Mouse (Mus musculus) adipose tissue, adult 10 weeks (tissue): Measurements from ENCODE around the gene Srd5a2. TPM values are rescaled to one million over a fixed set of nuclear protein-coding genes. Genes with fewer than 3 reads are reported as not detected.

Source experiments
- polyA plus RNA-seq: library from polyadenylated mRNA; stranded (reverse); fragments of 350-450 nt; fragmentation: Illumina TruSeq; extraction: RNeasy Lipid Tissue Mini Kit (QIAGEN cat#74804); gene quantifications from one replicate; pipeline ENCODE4 v1.2.3, GENCODE M21; 2014; ENCODE audit warnings: low read depth, low replicate concordance

The Srd5a2 gene
- polyA plus RNA-seq: 142 TPM

GRCm38 (mm10) chr17:74047210-74048082, at the start of gene Srd5a2:
Gene Srd5a2, minus strand, starts transcription at chr17:74047916.

Other genes with a start within 250 kb of the Srd5a2 start
- gene Ehd3, start 243.8 kb downstream of the Srd5a2 start, polyA plus RNA-seq: 36.2 TPM
- 98.3 TPM for gene Xdh, start 97.7 kb downstream of the Srd5a2 start, polyA plus RNA-seq
- 34.9 TPM for gene Memo1, start 247.6 kb upstream of the Srd5a2 start, polyA plus RNA-seq